8 mouse cellular contexts compared by ENCODE assay signal in the genomic region with DNA sequence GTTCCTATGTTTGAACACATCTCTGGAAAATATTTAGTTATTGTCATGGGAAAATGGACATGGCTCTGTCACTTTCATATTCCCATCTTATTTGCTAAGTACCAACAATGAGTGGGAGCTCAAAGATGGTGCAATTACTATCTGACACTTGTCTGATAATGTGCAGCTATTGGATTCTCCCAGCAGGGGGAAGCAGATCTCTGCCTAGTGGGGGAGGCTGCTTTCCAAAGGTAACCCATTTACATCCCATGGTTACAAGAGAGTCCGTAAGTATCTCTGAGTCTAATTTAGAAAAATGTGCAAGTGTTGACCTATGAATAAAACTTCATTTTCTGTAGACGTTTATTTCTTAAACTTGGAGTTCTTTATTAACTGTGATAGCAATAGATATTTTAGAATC.
DNase-seq lines count a peak whose midpoint lies in the region; ATAC-seq and TF ChIP-seq lines count a peak whose summit lies in the region.
"Had no signal": no experiment of that assay in that cellular context is flagged by ENCODE, and none has a peak within 500 bp of the region (broad histone marks: within the 10 kb centered on the region; RNA-seq: fewer than 3 reads in every experiment).

No protein-coding gene starts in this region.

- no peaks in the 10 kb centered on the region for H3K9me3 ChIP-seq in kidney, embryonic 16.5 days (ENCODE audit: low read length)
- H3K9me3 ChIP-seq: liver, embryonic 13.5 days had no signal

- H3K4me2 ChIP-seq in kidney, embryonic 16.5 days (replicated peaks; ENCODE audit: low read depth, low read length) = no peak overlapping the region
- H3K4me2 ChIP-seq: liver, embryonic 13.5 days had no signal

- peak; percentile 19 for DNase-seq in kidney, adult 9 months
- DNase-seq in Muller cell, postnatal 12 days (ENCODE audit: inconsistent ontology term) = peak; percentile 24
- DNase-seq in lung, postnatal 14 days = peak; percentile 7
- DNase-seq in urinary bladder, postnatal 14 days (ENCODE audit: low spot score) = no peak
- no peak for DNase-seq in cerebellum, postnatal 36 days
- DNase-seq: liver, embryonic 13.5 days had no signal

- 54% methylated on average over 2 of the region's 2 CpGs for WGBS in kidney, embryonic 16.5 days
- WGBS in bone marrow, adult 2 months = 55% methylated on average over 2 of the region's 2 CpGs

- TF ChIP-seq POLR2A in bone marrow, adult 2 months (IDR thresholded peaks at IDR 0.05; ENCODE audit: borderline replicate concordance, control insufficient read depth, low read depth, low read length) = no peak

- no peak overlapping the region for H3K4me3 ChIP-seq in kidney, embryonic 16.5 days (ENCODE audit: low read length)
- no peak overlapping the region for H3K4me3 ChIP-seq in bone marrow, adult 2 months (replicated peaks; ENCODE audit: control insufficient read depth, low read depth, low read length)
- H3K4me3 ChIP-seq: liver, embryonic 13.5 days had no signal

- H3K9ac ChIP-seq in kidney, embryonic 16.5 days (replicated peaks; ENCODE audit: low read length) = no peak overlapping the region
- H3K9ac ChIP-seq: liver, embryonic 13.5 days had no signal

- ATAC-seq in kidney, embryonic 16.5 days (ENCODE audit: low FRiP score, low TSS enrichment) = no peak

- TF ChIP-seq CTCF in bone marrow, adult 2 months (IDR thresholded peaks at IDR 0.05; ENCODE audit: control insufficient read depth, insufficient read depth, low read length) = peak; percentile 38; the same call in 1 of the 2 replicates

- H3K36me3 ChIP-seq in kidney, embryonic 16.5 days (ENCODE audit: insufficient read depth, low read length) = no peaks in the 10 kb centered on the region
- H3K36me3 ChIP-seq: liver, embryonic 13.5 days had no signal

- H3K27ac ChIP-seq in kidney, embryonic 16.5 days (ENCODE audit: low read length) = no peak overlapping the region
- H3K27ac ChIP-seq in bone marrow, adult 2 months (ENCODE audit: control insufficient read depth, insufficient read depth, low read depth, low read length, poor library complexity) = no peak overlapping the region
- H3K27ac ChIP-seq: liver, embryonic 13.5 days had no signal

- no peaks in the 10 kb centered on the region for H3K4me1 ChIP-seq in kidney, embryonic 16.5 days (ENCODE audit: insufficient read depth, low read length)
- H3K4me1 ChIP-seq in bone marrow, adult 2 months (ENCODE audit: control insufficient read depth, insufficient read depth, low read length) = no peaks in the 10 kb centered on the region
- H3K4me1 ChIP-seq: liver, embryonic 13.5 days had no signal

- H3K27me3 ChIP-seq in kidney, embryonic 16.5 days (ENCODE audit: insufficient read depth, low read length) = no peaks in the 10 kb centered on the region
- H3K27me3 ChIP-seq: liver, embryonic 13.5 days had no signal

Comparison
In these comparisons a context has a peak if more than half of its experiments do, and no peak if none do; other contexts are left out.
1. DNase-seq: peak in kidney, adult 9 months (single experiment), Muller cell, postnatal 12 days (single experiment) and lung, postnatal 14 days (single experiment); none in urinary bladder, postnatal 14 days (single experiment) and cerebellum, postnatal 36 days (0 of 2).